Mouse (Mus musculus) gastrocnemius, adult 8-10 months (tissue): ENCODE data around the gene Slc39a3. TPM values are rescaled to one million over a fixed set of nuclear protein-coding genes. Genes with fewer than 3 reads are reported as not detected.

ENCODE experiments used
- DNase-seq, 2 experiments: peaks; one replicate each; pipeline ENCODE4 v3.0.0; 2022; ENCODE audit warnings: low spot score in 2 of 2
- total RNA-seq, 4 experiments: library from RNA; stranded (reverse); gene quantifications; 2 replicates each; pipeline ENCODE4 v1.2.4; 2022

Gene Slc39a3
- total RNA-seq, 4 experiments from 2014 or later: 12.9 to 15.3 (median 13.9) TPM

DNA sequence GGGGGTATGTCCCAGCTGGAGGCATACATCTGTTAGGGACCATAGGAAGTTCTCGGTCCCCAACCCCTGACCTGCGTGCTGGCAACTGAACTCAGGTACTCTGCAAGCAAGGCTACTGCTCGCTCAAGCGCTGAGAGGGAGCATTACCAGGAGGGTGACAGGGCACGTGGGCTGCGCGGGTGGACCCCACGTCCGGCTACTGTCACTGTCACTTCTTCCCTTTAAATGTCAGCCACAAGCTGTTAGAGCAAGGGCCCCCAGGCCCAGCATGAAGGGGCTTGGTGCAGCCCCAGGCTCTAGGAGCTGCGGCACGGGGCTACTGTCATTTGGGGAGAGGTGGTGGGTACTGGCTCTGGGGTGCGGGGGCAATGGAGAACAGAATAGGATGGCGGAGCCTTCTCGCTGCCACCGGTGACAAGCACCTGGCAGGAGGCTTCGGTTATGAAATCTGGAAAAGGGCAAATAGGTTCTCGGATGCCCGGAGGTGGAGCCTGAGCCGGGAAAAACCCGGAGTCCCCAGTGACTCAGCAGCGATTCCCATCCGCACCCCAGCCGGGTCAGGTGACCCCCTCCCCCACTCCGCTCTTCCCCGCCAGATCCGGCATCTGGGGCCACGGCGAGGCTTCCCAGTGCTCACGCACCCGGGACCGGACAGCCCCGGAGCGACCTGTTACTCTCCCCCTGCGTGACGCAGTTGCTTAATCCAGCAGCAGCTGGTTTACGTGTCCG, 51.8 kb downstream of the Slc39a3 start:
- peak; percentile 62 to 81 for DNase-seq

DNA sequence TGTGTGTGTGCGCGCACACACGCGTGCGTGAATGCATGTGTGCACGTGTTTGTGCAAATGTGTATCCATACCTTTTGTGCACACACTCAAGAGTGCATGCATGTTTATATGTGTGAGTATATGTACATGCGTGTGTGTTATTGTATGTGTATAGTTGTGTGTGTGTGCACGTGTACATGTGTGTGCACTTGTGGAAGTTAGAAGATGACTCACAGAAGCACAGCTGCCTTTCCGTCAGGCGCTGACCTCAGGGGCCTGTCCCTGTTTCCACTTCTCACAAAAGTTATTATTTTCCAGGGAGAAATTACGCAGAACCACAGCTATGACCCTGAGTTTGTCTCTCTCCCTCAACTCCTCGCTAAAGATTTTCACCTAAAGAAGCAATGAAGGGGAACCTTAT, 53.0 kb downstream of the Slc39a3 start:
- DNase-seq: no peak

DNA sequence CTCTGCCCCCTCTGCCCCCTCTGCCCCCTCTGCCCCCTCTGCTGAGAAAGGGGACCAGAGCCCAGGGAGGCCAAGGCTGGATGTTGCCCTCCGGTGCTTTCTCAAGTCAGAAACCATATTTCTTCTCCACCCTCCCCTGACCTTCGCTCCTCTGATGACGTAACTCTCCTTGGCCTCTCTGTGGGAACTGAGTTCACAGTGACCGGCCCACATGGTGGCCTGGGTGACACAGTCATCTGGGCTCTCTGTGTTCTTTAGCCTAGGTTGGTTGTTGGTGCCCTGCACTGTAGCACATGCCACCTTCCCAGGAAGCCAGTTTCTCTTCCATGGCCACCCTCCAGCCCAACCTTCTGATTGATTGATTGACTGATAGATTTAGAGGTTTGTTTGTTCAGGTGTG, 54.8 kb downstream of the Slc39a3 start:
- DNase-seq: no peak

DNA sequence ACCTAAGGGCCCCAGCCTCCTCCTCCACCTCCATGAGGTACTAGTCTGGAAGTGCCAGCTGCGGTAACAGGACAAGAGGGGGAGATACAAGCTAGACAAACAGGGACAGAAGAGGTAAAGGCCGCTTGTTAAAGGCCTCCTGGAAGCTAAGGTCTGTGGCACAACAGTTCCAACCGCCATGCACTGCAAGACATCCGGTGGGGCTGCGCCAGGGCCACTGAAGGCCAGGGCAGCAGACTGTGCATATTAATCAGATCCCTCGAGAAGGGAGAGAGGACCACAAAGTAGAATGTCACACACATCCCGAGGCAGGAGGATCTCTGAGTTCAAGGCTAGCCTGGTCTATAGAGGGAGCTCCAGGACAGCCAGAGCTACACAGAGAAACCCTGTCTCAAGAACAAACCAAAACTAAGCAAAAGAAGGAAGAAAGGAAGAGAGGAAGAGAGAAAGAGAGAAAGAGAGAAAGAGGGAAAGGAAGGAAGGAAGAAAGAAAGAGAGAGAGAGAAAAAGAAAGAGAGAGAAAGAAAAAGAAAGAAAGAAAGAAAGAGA, 55.6 kb downstream of the Slc39a3 start:
- no peak for DNase-seq

Other genes with a start within 250 kb of the Slc39a3 start
- 10 to 100 TPM; 26.0 to 33.2 (median 29.9) TPM for gene Sf3a2, start 239.2 kb downstream of the Slc39a3 start, total RNA-seq
- gene Plekhj1, start 238.8 kb downstream of the Slc39a3 start, total RNA-seq: 10 to 100 TPM; 24.2 to 34.4 (median 32.0) TPM
- gene Amh, start 232.2 kb downstream of the Slc39a3 start, total RNA-seq: under 1 TPM in 3 of 4 experiments, not detected in 1; 0.22 to 0.40 (median 0.24) TPM
- gene Jsrp1, start 223.9 kb downstream of the Slc39a3 start, total RNA-seq: 100 to 1,000 TPM; 455 to 508 (median 490) TPM
- gene Oaz1, start 210.8 kb downstream of the Slc39a3 start, total RNA-seq: 1,000 to 10,000 TPM in 1 of 4 experiments, 100 to 1,000 TPM in 3; 735 to 1,031 (median 850) TPM
- gene Lingo3, start 193.4 kb downstream of the Slc39a3 start, total RNA-seq: 10 to 100 TPM in 3 of 4 experiments, 1 to 10 TPM in 1; 7.4 to 12.5 (median 10.4) TPM
- 10 to 100 TPM in 3 of 4 experiments, 1 to 10 TPM in 1; 6.2 to 19.0 (median 14.5) TPM for gene Lsm7, start 182.2 kb downstream of the Slc39a3 start, total RNA-seq
- 10 to 100 TPM; 11.3 to 12.5 (median 11.7) TPM for gene Sppl2b, start 182.2 kb downstream of the Slc39a3 start, total RNA-seq
- gene Tmprss9, start 165.6 kb downstream of the Slc39a3 start, total RNA-seq: under 1 TPM in 1 of 4 experiments, not detected in 3; 0.13 TPM
- gene Timm13, start 136.5 kb downstream of the Slc39a3 start, total RNA-seq: 100 to 1,000 TPM; 119 to 143 (median 123) TPM
- 1 to 10 TPM; 2.1 to 4.0 (median 2.3) TPM for gene Lmnb2, start 119.2 kb downstream of the Slc39a3 start, total RNA-seq
- gene Gadd45b, start 107.4 kb downstream of the Slc39a3 start, total RNA-seq: 10 to 100 TPM in 3 of 4 experiments, 1 to 10 TPM in 1; 6.8 to 31.8 (median 26.9) TPM
- 1 to 10 TPM; 1.1 to 2.7 (median 1.7) TPM for gene Gng7, start 22.5 kb downstream of the Slc39a3 start, total RNA-seq
- under 1 TPM in 1 of 4 experiments, not detected in 3; 0.24 TPM for gene Diras1, start 11.8 kb downstream of the Slc39a3 start, total RNA-seq
- 100 to 1,000 TPM in 3 of 4 experiments, 10 to 100 TPM in 1; 99.1 to 108 (median 105) TPM for gene Sgta, start 22.8 kb upstream of the Slc39a3 start, total RNA-seq
- gene Thop1, start 32.6 kb upstream of the Slc39a3 start, total RNA-seq: 10 to 100 TPM; 21.7 to 24.1 (median 22.9) TPM
- gene Creb3l3, start 61.4 kb upstream of the Slc39a3 start, total RNA-seq: under 1 TPM in 1 of 4 experiments, not detected in 3; 0.44 TPM
- gene Map2k2, start 68.5 kb upstream of the Slc39a3 start, total RNA-seq: 100 to 1,000 TPM; 197 to 233 (median 208) TPM
- 10 to 100 TPM; 24.8 to 28.9 (median 25.5) TPM for gene Zbtb7a, start 97.8 kb upstream of the Slc39a3 start, total RNA-seq
- 10 to 100 TPM; 14.0 to 19.0 (median 16.2) TPM for gene Pias4, start 130.5 kb upstream of the Slc39a3 start, total RNA-seq
- gene Eef2, start 139.2 kb upstream of the Slc39a3 start, total RNA-seq: 1,000 to 10,000 TPM; 1,293 to 1,550 (median 1,345) TPM
- gene Dapk3, start 145.6 kb upstream of the Slc39a3 start, total RNA-seq: 10 to 100 TPM; 25.2 to 31.5 (median 27.3) TPM
- not detected for gene 4930442H23Rik, start 146.4 kb upstream of the Slc39a3 start, total RNA-seq
- gene Nmrk2, start 164.6 kb upstream of the Slc39a3 start, total RNA-seq: 100 to 1,000 TPM in 1 of 4 experiments, 10 to 100 TPM in 3; 15.3 to 106 (median 44.7) TPM
- not detected for gene Atcay, start 193.4 kb upstream of the Slc39a3 start, total RNA-seq
- gene Zfr2, start 195.7 kb upstream of the Slc39a3 start, total RNA-seq: 1 to 10 TPM; 1.8 to 2.7 (median 2.1) TPM
- under 1 TPM in 2 of 4 experiments, not detected in 2; 0.31 TPM for gene Matk, start 215.5 kb upstream of the Slc39a3 start, total RNA-seq
- 100 to 1,000 TPM in 3 of 4 experiments, 10 to 100 TPM in 1; 96.1 to 111 (median 102) TPM for gene Mrpl54, start 229.5 kb upstream of the Slc39a3 start, total RNA-seq
- gene Apba3, start 229.5 kb upstream of the Slc39a3 start, total RNA-seq: 100 to 1,000 TPM in 2 of 4 experiments, 10 to 100 TPM in 2; 94.6 to 106 (median 98.8) TPM